Mouse (Mus musculus) limb, embryonic 11.5 days (tissue): ENCODE results near the gene Pmpca. TPM values are rescaled to one million over a fixed set of nuclear protein-coding genes. Genes with fewer than 3 reads are reported as not detected.

Experiments used
- ATAC-seq: fragments of 200-750 bp; cut with Nextera tagmentation; 2 replicates; pipeline ENCODE4 v1.8.0; 2017; ENCODE audit warnings: low read depth; ENCODE audit not compliant: insufficient number of reproducible peaks, low FRiP score, low TSS enrichment
- DNase-seq: peaks from one replicate; pipeline ENCODE4 v3.0.0-alpha.2; 2015; ENCODE audit warnings: low spot score
- H3K27ac ChIP-seq: fragments of 300-500 bp; sonication (generic); replicated peaks from 2 replicates; pipeline ENCODE4 v1.5.1; 2014; ENCODE audit warnings: low read depth, mild to moderate bottlenecking, low read length
- H3K27me3 ChIP-seq: fragments of 300-500 bp; sonication (generic); 2 replicates; pipeline ENCODE4 v1.6.1; 2014; ENCODE audit warnings: mild to moderate bottlenecking, low read length, mixed read lengths; ENCODE audit not compliant: control insufficient read depth, insufficient read depth
- H3K36me3 ChIP-seq: fragments of 300-500 bp; sonication (generic); 2 replicates; pipeline ENCODE4 v1.6.1; 2014; ENCODE audit warnings: mild to moderate bottlenecking, low read length, moderate library complexity, mixed read lengths; ENCODE audit not compliant: control insufficient read depth, insufficient read depth
- H3K4me1 ChIP-seq: fragments of 300-500 bp; sonication (generic); 2 replicates; pipeline ENCODE4 v1.6.1; 2014; ENCODE audit warnings: low read length, mixed read lengths; ENCODE audit not compliant: control insufficient read depth, insufficient read depth
- H3K4me2 ChIP-seq: fragments of 300-500 bp; sonication (generic); 2 replicates; pipeline ENCODE4 v1.6.1; 2014; ENCODE audit warnings: low read depth, mild to moderate bottlenecking, moderate library complexity; ENCODE audit not compliant: severe bottlenecking
- H3K4me3 ChIP-seq: fragments of 300-500 bp; sonication (generic); 2 replicates; pipeline ENCODE4 v1.5.1; 2014; ENCODE audit warnings: low read depth, low read length
- H3K9ac ChIP-seq: fragments of 300-500 bp; sonication (generic); 2 replicates; pipeline ENCODE4 v1.6.1; 2014; ENCODE audit warnings: mild to moderate bottlenecking, low read length
- H3K9me3 ChIP-seq: fragments of 300-500 bp; sonication (generic); 2 replicates; pipeline ENCODE4 v1.6.1; 2016; ENCODE audit warnings: low read length; ENCODE audit not compliant: control insufficient read depth
- WGBS: fragments of 180-500 bp; shearing (Covaris S2); extraction: QIAGEN DNeasy Blood & Tissue Kit; methylation state at CpG from one replicate; pipeline ENCODE4 v1.1.7; 2014; 5-methylcytosine and 5-hydroxymethylcytosine counted together
- polyA plus RNA-seq: library from polyadenylated mRNA; unstranded; fragments of >200 nt; fragmentation: Nextera tagmentation; extraction: Ambion mirVana; gene quantifications from 2 replicates; pipeline ENCODE4 v1.2.1, GENCODE M21; 2014

Pmpca gene
- polyA plus RNA-seq, 1 experiment from 2014 or later, result 99.8 TPM

DNA sequence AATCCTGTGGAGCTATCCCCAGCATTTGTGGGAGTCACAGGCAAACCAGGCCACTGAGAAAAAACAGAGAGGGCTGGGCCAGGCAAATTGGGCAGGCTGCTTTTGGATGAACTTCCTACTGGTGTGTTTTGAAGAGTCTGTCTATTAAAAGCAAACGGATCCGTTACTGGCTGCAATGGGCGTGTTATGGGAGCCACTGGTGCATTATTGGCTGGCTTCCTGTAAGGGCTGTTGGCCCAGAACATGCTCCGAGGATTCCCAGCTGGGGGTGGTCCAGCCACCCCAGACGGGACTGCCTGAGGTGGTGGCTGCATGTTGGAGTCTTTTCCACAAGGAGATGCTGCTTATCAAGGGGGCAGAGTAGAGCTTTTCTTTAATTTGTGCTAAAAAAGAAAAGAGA lies 52.5 kb downstream of the Pmpca start:
- no peak overlapping the region for H3K27ac ChIP-seq
- no peak for DNase-seq
- H3K27me3 ChIP-seq, result no peaks in the 10 kb centered on the region
- no peak for ATAC-seq
- 85% methylated on average over 5 of the region's 5 CpGs for WGBS
- H3K9me3 ChIP-seq, result no peaks in the 10 kb centered on the region
- no peak overlapping the region for H3K9ac ChIP-seq
- peaks cover 21% of the 10 kb centered on the region for H3K36me3 ChIP-seq
- no peak overlapping the region for H3K4me3 ChIP-seq
- H3K4me2 ChIP-seq, result no peak overlapping the region
- peaks cover 10% of the 10 kb centered on the region for H3K4me1 ChIP-seq

DNA sequence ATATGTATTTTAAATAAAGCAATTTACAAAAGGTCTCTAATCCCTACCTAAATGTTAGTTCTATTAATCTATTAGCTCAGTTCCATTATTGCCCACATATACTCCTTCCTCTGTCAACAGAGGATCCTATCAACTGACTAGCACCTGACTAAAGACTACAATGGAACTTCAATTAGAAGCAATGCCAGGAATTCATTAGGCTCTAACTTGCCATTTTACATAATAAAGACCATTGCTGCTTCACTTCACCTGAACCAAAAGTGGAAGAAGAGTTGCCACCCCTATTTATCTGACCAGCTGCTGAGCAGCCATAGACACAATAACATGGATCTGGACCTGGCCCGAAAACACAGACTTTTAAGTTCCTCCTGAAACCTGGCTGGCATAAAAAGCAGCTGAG lies 53.7 kb downstream of the Pmpca start:
- WGBS, result 88% methylated on average over 1 of the region's 1 CpGs
- no peak overlapping the region for H3K9ac ChIP-seq
- DNase-seq (no peak), ATAC-seq (no peak)
- H3K4me3 ChIP-seq, result no peak overlapping the region
- no peaks in the 10 kb centered on the region for H3K27me3 ChIP-seq
- H3K36me3 ChIP-seq, result peaks cover 21% of the 10 kb centered on the region
- no peak overlapping the region for H3K4me2 ChIP-seq
- H3K4me1 ChIP-seq, result peaks cover 12% of the 10 kb centered on the region
- H3K27ac ChIP-seq, result no peak overlapping the region
- H3K9me3 ChIP-seq, result no peaks in the 10 kb centered on the region

DNA sequence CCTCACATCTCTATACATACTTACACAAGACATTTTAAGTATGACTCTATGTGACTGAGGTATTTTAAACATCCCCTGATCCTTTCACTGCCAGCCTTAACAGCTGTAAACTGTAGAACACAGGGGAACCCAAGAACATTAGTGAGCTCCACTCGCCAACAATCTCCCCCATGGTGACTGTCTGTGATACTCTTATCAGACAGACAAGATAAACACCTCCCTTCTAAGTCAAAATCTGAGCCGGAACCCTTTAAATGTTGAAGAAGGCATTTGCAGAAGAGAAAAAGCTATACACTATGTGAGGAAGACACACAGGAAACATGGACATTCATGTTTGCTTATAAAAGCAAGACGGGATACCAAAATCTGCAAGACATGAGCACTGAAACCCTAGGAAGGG lies 54.7 kb downstream of the Pmpca start:
- no peak for DNase-seq
- H3K4me1 ChIP-seq, result peaks cover 12% of the 10 kb centered on the region
- peak overlapping the region; percentile 76 for H3K4me2 ChIP-seq
- ATAC-seq, result no peak
- no peaks in the 10 kb centered on the region for H3K27me3 ChIP-seq
- H3K27ac ChIP-seq, result no peak overlapping the region
- no peaks in the 10 kb centered on the region for H3K9me3 ChIP-seq
- peaks cover 21% of the 10 kb centered on the region for H3K36me3 ChIP-seq
- H3K9ac ChIP-seq, result peak overlapping the region; percentile 91
- 64% methylated on average over 3 of the region's 3 CpGs for WGBS
- H3K4me3 ChIP-seq, result peak overlapping the region; percentile 76

- Histone ChIP-seq H3K4me3 (peak overlapping the region; percentile 76), H3K9me3 (no peaks in the 10 kb centered on the region), H3K27me3 (no peaks in the 10 kb centered on the region), H3K36me3 (peaks cover 18% of the 10 kb centered on the region), H3K4me2 (peak overlapping the region; percentile 76), H3K4me1 (peaks cover 12% of the 10 kb centered on the region), H3K27ac (no peak overlapping the region), H3K9ac (peak overlapping the region; percentile 91)
- DNase-seq (no peak), ATAC-seq (no peak)
- WGBS, result 5% methylated on average over 15 of the region's 15 CpGs
Measured at GRCm38 (mm10) chr2:26444368-26444767, 55.2 kb downstream of the Pmpca start.

GRCm38 (mm10) chr2:26444946-26445665 lies 56.0 kb downstream of the Pmpca start, which contains the start of gene Sec16a:
Gene Sec16a, minus strand, starts transcription at chr2:26445216.
- Histone ChIP-seq H3K9ac (peak within 1 kb of the TSS; percentile 91), H3K27me3 (no peaks in the 10 kb centered on the region), H3K4me1 (peaks cover 12% of the 10 kb centered on the region), H3K36me3 (peaks cover 12% of the 10 kb centered on the region), H3K9me3 (no peaks in the 10 kb centered on the region), H3K4me3 (peak within 1 kb of the TSS; percentile 76), H3K27ac (peak within 1 kb of the TSS; percentile 63), H3K4me2 (peak within 1 kb of the TSS; percentile 95)
- under 1% methylated on average over 61 of the region's 61 CpGs for WGBS
- DNase-seq, result peak; percentile 100
- peak; percentile 92 for ATAC-seq

GRCm38 (mm10) chr2:26445666-26446445 lies 56.7 kb downstream of the Pmpca start:
- Histone ChIP-seq H3K4me1 (peaks cover 12% of the 10 kb centered on the region), H3K36me3 (peaks cover 6% of the 10 kb centered on the region), H3K9me3 (no peaks in the 10 kb centered on the region), H3K27me3 (no peaks in the 10 kb centered on the region), H3K4me2 (peak overlapping the region; percentile 95), H3K27ac (no peak overlapping the region; the same call in none of the 2 replicates), H3K4me3 (peak overlapping the region; percentile 76), H3K9ac (peak overlapping the region; percentile 60; the same call in 1 of the 2 replicates)
- DNase-seq (no peak), ATAC-seq (peak; percentile 87)
- WGBS, result under 1% methylated on average over 44 of the region's 44 CpGs

- Histone ChIP-seq H3K27me3 (no peaks in the 10 kb centered on the region), H3K9me3 (no peaks in the 10 kb centered on the region), H3K4me1 (peaks cover 12% of the 10 kb centered on the region), H3K4me3 (peak overlapping the region; percentile 76), H3K36me3 (no peaks in the 10 kb centered on the region), H3K27ac (no peak overlapping the region), H3K9ac (no peak overlapping the region; the same call in 1 of the 2 replicates), H3K4me2 (peak overlapping the region; percentile 95)
- ATAC-seq (no peak), DNase-seq (no peak)
- 74% methylated on average over 4 of the region's 4 CpGs for WGBS
Measured at GRCm38 (mm10) chr2:26446671-26447070, 57.5 kb downstream of the Pmpca start.
